Comparison of ENCODE assay signal across 20 mouse cellular contexts in the genomic region with DNA sequence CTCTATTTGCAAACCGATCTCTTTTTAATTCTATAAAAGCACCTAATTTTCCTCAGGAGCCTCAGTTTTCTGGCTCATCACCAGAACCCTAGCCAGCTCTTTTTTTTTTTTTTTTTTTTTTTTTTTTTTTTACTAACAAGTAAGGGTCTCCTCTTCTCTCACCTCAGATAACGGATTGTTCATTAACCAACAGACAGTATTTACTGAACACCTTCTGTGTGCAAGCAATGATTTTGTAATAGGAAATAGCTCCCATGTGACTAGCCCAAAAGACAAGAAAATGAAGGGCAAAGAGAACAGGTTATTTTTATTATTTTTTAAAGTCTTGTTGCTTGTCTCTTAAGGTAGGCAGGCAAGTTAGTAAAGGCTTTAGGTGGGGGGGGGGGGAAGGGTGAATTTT.
DNase-seq lines count a peak whose midpoint lies in the region; ATAC-seq and TF ChIP-seq lines count a peak whose summit lies in the region.
"Had no signal": no experiment of that assay in that cellular context is flagged by ENCODE, and none has a peak within 500 bp of the region (broad histone marks: within the 10 kb centered on the region; RNA-seq: fewer than 3 reads in every experiment).

No protein-coding gene starts in this region.

- H3K4me3 ChIP-seq in forebrain, embryonic 10.5 days = no peak overlapping the region
- no peak overlapping the region for H3K4me3 ChIP-seq in forebrain, embryonic 13.5 days
- no peak overlapping the region for H3K4me3 ChIP-seq in layer of hippocampus, adult 2 months
- no peak overlapping the region for H3K4me3 ChIP-seq in liver, embryonic 16.5 days (ENCODE audit: low read depth, low read length)
- no peak overlapping the region for H3K4me3 ChIP-seq in liver, embryonic 11.5 days (ENCODE audit: low read depth, low read length)
- H3K4me3 ChIP-seq: embryonic facial prominence, embryonic 13.5 days; embryonic facial prominence, embryonic 15.5 days; erythroblast, embryonic 14.5 days; forebrain, embryonic 15.5 days had no signal

- no peak for TF ChIP-seq CTCF in layer of hippocampus, adult 2 months (conservative IDR thresholded peaks at IDR 0.05)

- H3K36me3 ChIP-seq in forebrain, embryonic 10.5 days (replicated peaks) = no peaks in the 10 kb centered on the region
- peaks cover 4% of the 10 kb centered on the region; the same call in 1 of the 2 replicates for H3K36me3 ChIP-seq in forebrain, embryonic 13.5 days (ENCODE audit: poor library complexity, severe bottlenecking)
- no peaks in the 10 kb centered on the region for H3K36me3 ChIP-seq in liver, embryonic 16.5 days (ENCODE audit: control insufficient read depth, insufficient read depth)
- H3K36me3 ChIP-seq in liver, embryonic 11.5 days (ENCODE audit: control insufficient read depth, insufficient read depth, low read length) = no peaks in the 10 kb centered on the region
- H3K36me3 ChIP-seq: embryonic facial prominence, embryonic 13.5 days; embryonic facial prominence, embryonic 15.5 days; forebrain, embryonic 15.5 days had no signal

- peaks cover 34% of the 10 kb centered on the region for H3K4me1 ChIP-seq in forebrain, embryonic 10.5 days
- peaks cover 34% of the 10 kb centered on the region for H3K4me1 ChIP-seq in forebrain, embryonic 13.5 days
- no peaks in the 10 kb centered on the region for H3K4me1 ChIP-seq in liver, embryonic 16.5 days (ENCODE audit: control insufficient read depth, low read depth, low read length)
- no peaks in the 10 kb centered on the region for H3K4me1 ChIP-seq in liver, embryonic 11.5 days (replicated peaks; ENCODE audit: control insufficient read depth, insufficient read depth, low read length)
- H3K4me1 ChIP-seq: embryonic facial prominence, embryonic 15.5 days had no signal

- no peak for ATAC-seq in forebrain, embryonic 13.5 days
- ATAC-seq in liver, embryonic 16.5 days (ENCODE audit: low read depth) = peak; percentile 60; the same call in 1 of the 2 replicates
- no peak for ATAC-seq in liver, embryonic 11.5 days (replicated peaks; ENCODE audit: low FRiP score)
- ATAC-seq: CD4-positive, CD25-positive, alpha-beta regulatory T cell, adult 4 months; forebrain, embryonic 15.5 days had no signal

- H3K27me3 ChIP-seq in forebrain, embryonic 10.5 days (ENCODE audit: poor library complexity, severe bottlenecking) = no peaks in the 10 kb centered on the region
- no peaks in the 10 kb centered on the region for H3K27me3 ChIP-seq in forebrain, embryonic 13.5 days
- no peaks in the 10 kb centered on the region for H3K27me3 ChIP-seq in liver, embryonic 16.5 days (ENCODE audit: control insufficient read depth, insufficient read depth, low read depth, low read length)
- no peaks in the 10 kb centered on the region for H3K27me3 ChIP-seq in liver, embryonic 11.5 days (replicated peaks; ENCODE audit: control insufficient read depth, insufficient read depth, low read length)
- H3K27me3 ChIP-seq: embryonic facial prominence, embryonic 13.5 days; embryonic facial prominence, embryonic 15.5 days; forebrain, embryonic 15.5 days had no signal

- H3K9me3 ChIP-seq in forebrain, embryonic 10.5 days = peaks cover under 1% of the 10 kb centered on the region; the same call in 1 of the 2 replicates
- H3K9me3 ChIP-seq in forebrain, embryonic 13.5 days (replicated peaks) = no peaks in the 10 kb centered on the region
- no peaks in the 10 kb centered on the region for H3K9me3 ChIP-seq in liver, embryonic 16.5 days (replicated peaks; ENCODE audit: control insufficient read depth, low read length)
- H3K9me3 ChIP-seq in liver, embryonic 11.5 days (ENCODE audit: control insufficient read depth, low read length) = no peaks in the 10 kb centered on the region
- H3K9me3 ChIP-seq: embryonic facial prominence, embryonic 13.5 days; embryonic facial prominence, embryonic 15.5 days; forebrain, embryonic 15.5 days had no signal

- no peak overlapping the region for H3K4me2 ChIP-seq in forebrain, embryonic 13.5 days
- no peak overlapping the region for H3K4me2 ChIP-seq in liver, embryonic 16.5 days (ENCODE audit: low read depth, low read length)
- H3K4me2 ChIP-seq in liver, embryonic 11.5 days = no peak overlapping the region
- H3K4me2 ChIP-seq: embryonic facial prominence, embryonic 13.5 days; embryonic facial prominence, embryonic 15.5 days; forebrain, embryonic 15.5 days had no signal

- H3K27ac ChIP-seq in forebrain, embryonic 10.5 days = 0 out of 2 replicates have a peak overlapping the region, but pooled peaks have one; percentile 12
- no peak overlapping the region for H3K27ac ChIP-seq in forebrain, embryonic 13.5 days
- peak overlapping the region; percentile 86 for H3K27ac ChIP-seq in layer of hippocampus, adult 2 months
- H3K27ac ChIP-seq in liver, embryonic 16.5 days (ENCODE audit: low read length) = no peak overlapping the region
- H3K27ac ChIP-seq in liver, embryonic 11.5 days (ENCODE audit: low read depth, low read length) = no peak overlapping the region
- H3K27ac ChIP-seq: embryonic facial prominence, embryonic 13.5 days; embryonic facial prominence, embryonic 15.5 days; forebrain, embryonic 15.5 days had no signal

- no peak for DNase-seq in forebrain, embryonic 10.5 days (ENCODE audit: extremely low spot score, low spot score)
- DNase-seq in layer of hippocampus, adult 2 months (ENCODE audit: low spot score in 2 of 2) = no peak
- no peak for DNase-seq in layer of hippocampus, adult 9-11 months
- DNase-seq in liver, embryonic 11.5 days (ENCODE audit: low spot score) = no peak
- DNase-seq: adrenal gland, adult 2 months; adrenal gland, postnatal 10 days; adrenal gland, postnatal 25 days; B cell, adult 2 months; cerebellum, adult 11 months; cerebellum, adult 18-20 months; cerebellum, adult 8-10 months; cerebellum, postnatal 36 days; embryo, embryonic 11 days had no signal

- 90% methylated on average over 2 of the region's 2 CpGs for WGBS in forebrain, embryonic 10.5 days
- 66% methylated on average over 2 of the region's 2 CpGs for WGBS in forebrain, embryonic 13.5 days
- WGBS in liver, embryonic 16.5 days (ENCODE audit: insufficient replicate concordance) = 60% methylated on average over 2 of the region's 2 CpGs
- WGBS in liver, embryonic 11.5 days = 69% methylated on average over 2 of the region's 2 CpGs

- H3K9ac ChIP-seq in forebrain, embryonic 13.5 days = no peak overlapping the region
- no peak overlapping the region for H3K9ac ChIP-seq in liver, embryonic 16.5 days (ENCODE audit: low read depth, low read length)
- H3K9ac ChIP-seq in liver, embryonic 11.5 days (ENCODE audit: low read depth, low read length) = no peak overlapping the region
- H3K9ac ChIP-seq: embryonic facial prominence, embryonic 13.5 days; embryonic facial prominence, embryonic 15.5 days; forebrain, embryonic 15.5 days had no signal

Comparison
In these comparisons a context has a peak if more than half of its experiments do, and no peak if none do; other contexts are left out.
1. H3K27ac ChIP-seq: peak in forebrain, embryonic 10.5 days (single experiment) and layer of hippocampus, adult 2 months (single experiment); none in forebrain, embryonic 13.5 days (single experiment), liver, embryonic 16.5 days (single experiment) and liver, embryonic 11.5 days (single experiment).